Mouse (Mus musculus): ENCODE data around the gene Olfr373.

Gene Olfr373

GRCm38 (mm10) chr8:72133507-72133906 is 50.5 kb downstream of the Olfr373 start:
- no peak for DNase-seq (ENCODE audit: low spot score in 2 of 2)

- DNase-seq (ENCODE audit: low spot score in 2 of 2): peak; percentile 58 to 59
Observed at GRCm38 (mm10) chr8:72134756-72135445, 51.9 kb downstream of the Olfr373 start, which contains the start of gene Tpm4. Tpm4 (plus strand) TSS chr8:72134975.

- DNase-seq (ENCODE audit: low spot score in 2 of 2): peak; percentile 36 to 48
Observed at GRCm38 (mm10) chr8:72135446-72136301, 52.7 kb downstream of the Olfr373 start.

GRCm38 (mm10) chr8:72136302-72136978 is 53.5 kb downstream of the Olfr373 start:
- DNase-seq (ENCODE audit: low spot score in 2 of 2): peak; percentile 62 to 68

- no peak for DNase-seq (ENCODE audit: low spot score in 2 of 2)
Observed at GRCm38 (mm10) chr8:72137431-72137830, 54.5 kb downstream of the Olfr373 start.

GRCm38 (mm10) chr8:72138456-72138855 is 55.5 kb downstream of the Olfr373 start:
- DNase-seq (ENCODE audit: low spot score in 2 of 2): no peak

- DNase-seq (ENCODE audit: low spot score in 2 of 2): no peak
Observed at GRCm38 (mm10) chr8:72143256-72143824, 60.4 kb downstream of the Olfr373 start.

GRCm38 (mm10) chr8:72144345-72144975 is 61.5 kb downstream of the Olfr373 start:
- no peak for DNase-seq (ENCODE audit: low spot score in 2 of 2)

- DNase-seq (ENCODE audit: low spot score in 2 of 2): no peak
Observed at GRCm38 (mm10) chr8:72145511-72145910, 62.5 kb downstream of the Olfr373 start.

GRCm38 (mm10) chr8:72146056-72146455 is 63.1 kb downstream of the Olfr373 start:
- peak in 1 of 2 experiments; percentile 48 for DNase-seq (ENCODE audit: low spot score in 2 of 2)

GRCm38 (mm10) chr8:72146556-72146955 is 63.6 kb downstream of the Olfr373 start:
- DNase-seq (ENCODE audit: low spot score in 2 of 2): no peak

- DNase-seq (ENCODE audit: low spot score in 2 of 2): no peak
Observed at GRCm38 (mm10) chr8:72147266-72147665, 64.3 kb downstream of the Olfr373 start.

- DNase-seq (ENCODE audit: low spot score in 2 of 2): no peak
Observed at GRCm38 (mm10) chr8:72149056-72149455, 66.1 kb downstream of the Olfr373 start.

GRCm38 (mm10) chr8:72151418-72152078 is 68.6 kb downstream of the Olfr373 start:
- no peak for DNase-seq (ENCODE audit: low spot score in 2 of 2)
